Mouse (Mus musculus) CH12.LX (cell line): ENCODE measurements at regions not wholly inside any gene's neighbourhood (a gene's known extent, or its start where the extent isn't known, plus 50 kb on each side); places are given as distances from the start of the nearest gene placed in this dataset.

Source experiments
- DNase-seq: peaks from one replicate; pipeline ENCODE4 v3.0.0-alpha.2; 2013; ENCODE audit errors: extremely low read depth
- H3K27ac ChIP-seq: 2 replicates; pipeline ENCODE4 v1.5.1; 2012; ENCODE audit warnings: low read depth, mild to moderate bottlenecking, control low read depth, moderate library complexity; ENCODE audit not compliant: insufficient read depth
- H3K27me3 ChIP-seq: replicated peaks from 2 replicates; pipeline ENCODE3; 2012; ENCODE audit warnings: inconsistent platforms
- H3K36me3 ChIP-seq, 2 experiments: replicated peaks in 1 of 2; 2 replicates each; pipeline versions ENCODE3 to v1.6.1; 2012; ENCODE audit warnings: inconsistent platforms in 1 of 2, low read length in 1 of 2, mild to moderate bottlenecking in 1 of 2, mixed read lengths in 1 of 2, moderate library complexity in 1 of 2; ENCODE audit not compliant: control insufficient read depth in 1 of 2, insufficient read depth in 1 of 2
- H3K4me1 ChIP-seq, 2 experiments: 2 replicates each; pipeline ENCODE4 v1.6.1; 2012; ENCODE audit warnings: inconsistent platforms in 1 of 2, moderate library complexity in 1 of 2; ENCODE audit not compliant: insufficient read depth in 2 of 2, control insufficient read depth in 1 of 2
- H3K4me2 ChIP-seq: 2 replicates; pipeline ENCODE4 v1.6.1; 2012; ENCODE audit warnings: low read depth, mild to moderate bottlenecking, control low read depth; ENCODE audit not compliant: poor library complexity, insufficient read depth, severe bottlenecking
- H3K4me3 ChIP-seq, 3 experiments: fragments of 150-350 bp in 1 of 3; sonication (generic) in 1 of 3; replicated peaks in 1 of 3; 2 replicates each; pipeline versions ENCODE3 to v1.5.1; 2011 to 2012; ENCODE audit warnings: low read depth in 2 of 3, low read length in 2 of 3, mild to moderate bottlenecking in 2 of 3, moderate library complexity in 2 of 3, control low read depth in 1 of 3, improper control_type of control experiment in 1 of 3, inconsistent platforms in 1 of 3, mixed read lengths in 1 of 3; ENCODE audit not compliant: poor library complexity in 1 of 3
- H3K79me2 ChIP-seq: replicated peaks from 2 replicates; pipeline ENCODE4 v1.6.1; 2012; ENCODE audit warnings: mild to moderate bottlenecking, moderate library complexity; ENCODE audit not compliant: control insufficient read depth, poor library complexity, insufficient read depth, severe bottlenecking; ENCODE audit errors: extremely low read depth
- H3K9ac ChIP-seq: 2 replicates; pipeline ENCODE4 v1.6.1; 2012; ENCODE audit warnings: low read depth, mild to moderate bottlenecking, control low read depth, moderate library complexity; ENCODE audit not compliant: insufficient read depth
- H3K9me3 ChIP-seq: replicated peaks from 2 replicates; pipeline ENCODE3; 2012; ENCODE audit warnings: low read length, inconsistent platforms, mixed read lengths
- EP300 ChIP-seq: IDR thresholded peaks from 2 replicates; pipeline ENCODE4 v1.6.1; 2011; ENCODE audit warnings: low read length, improper control_type of control experiment
- ETS1 ChIP-seq: conservative IDR thresholded peaks from 2 replicates; pipeline ENCODE4 v1.6.1; 2012; ENCODE audit warnings: low read depth, mild to moderate bottlenecking, inconsistent platforms, low read length, improper control_type of control experiment, moderate library complexity
- HCFC1 ChIP-seq: IDR thresholded peaks from 2 replicates; pipeline ENCODE4 v1.6.1; 2012; ENCODE audit warnings: low read depth, mild to moderate bottlenecking, inconsistent platforms, low read length, improper control_type of control experiment
- IRF4 ChIP-seq: IDR thresholded peaks from 2 replicates; pipeline ENCODE4 v1.6.1; 2014; ENCODE audit warnings: low read depth, mild to moderate bottlenecking, inconsistent platforms, low read length, improper control_type of control experiment
- JUN ChIP-seq: IDR thresholded peaks from 2 replicates; pipeline ENCODE4 v1.6.1; 2011; ENCODE audit warnings: low read depth, mild to moderate bottlenecking, low read length, improper control_type of control experiment, moderate library complexity; ENCODE audit not compliant: insufficient read depth
- JUND ChIP-seq: conservative IDR thresholded peaks from 2 replicates; pipeline ENCODE4 v1.6.1; 2011; ENCODE audit warnings: low read depth, low read length, improper control_type of control experiment
- MEF2A ChIP-seq: IDR thresholded peaks from 2 replicates; pipeline ENCODE4 v1.6.1; 2014; ENCODE audit warnings: low read depth, mild to moderate bottlenecking, inconsistent platforms, low read length, improper control_type of control experiment, borderline replicate concordance
- MXI1 ChIP-seq: IDR thresholded peaks from 2 replicates; pipeline ENCODE4 v1.6.1; 2011; ENCODE audit warnings: mild to moderate bottlenecking, low read depth, low read length, improper control_type of control experiment
- NELFE ChIP-seq: IDR thresholded peaks from 2 replicates; pipeline ENCODE4 v1.6.1; 2011; ENCODE audit warnings: low read depth, low read length, improper control_type of control experiment
- PAX5 ChIP-seq: IDR thresholded peaks from 2 replicates; pipeline ENCODE4 v1.6.1; 2012; ENCODE audit warnings: low read length, inconsistent platforms, mixed read lengths
- POLR2A ChIP-seq: IDR thresholded peaks from 2 replicates; pipeline ENCODE4 v1.6.1; 2011; ENCODE audit warnings: low read depth, mild to moderate bottlenecking, improper control_type of control experiment, low read length
- RCOR1 ChIP-seq: conservative IDR thresholded peaks from 2 replicates; pipeline ENCODE4 v1.6.1; 2012; ENCODE audit warnings: low read depth, mild to moderate bottlenecking, inconsistent platforms, low read length, improper control_type of control experiment
- TBP ChIP-seq: conservative IDR thresholded peaks from 2 replicates; pipeline ENCODE4 v1.6.1; 2011; ENCODE audit warnings: low read depth, low read length, improper control_type of control experiment
- TCF12 ChIP-seq: IDR thresholded peaks from 2 replicates; pipeline ENCODE4 v1.6.1; 2014; ENCODE audit warnings: low read depth, mild to moderate bottlenecking, inconsistent platforms, low read length, improper control_type of control experiment
- UBTF ChIP-seq: IDR thresholded peaks from 2 replicates; pipeline ENCODE4 v1.6.1; 2012; ENCODE audit warnings: low read depth, mild to moderate bottlenecking, inconsistent platforms, low read length, improper control_type of control experiment, moderate library complexity
- USF1 ChIP-seq: IDR thresholded peaks from 2 replicates; pipeline ENCODE4 v1.6.1; 2014; ENCODE audit warnings: low read depth, mild to moderate bottlenecking, inconsistent platforms, low read length, improper control_type of control experiment
- ZC3H11A ChIP-seq: IDR thresholded peaks from 2 replicates; pipeline ENCODE4 v1.6.1; 2012; ENCODE audit warnings: low read depth, mild to moderate bottlenecking, inconsistent platforms, low read length, improper control_type of control experiment
- ZKSCAN1 ChIP-seq: IDR thresholded peaks from 2 replicates; pipeline ENCODE4 v1.6.1; 2012; ENCODE audit warnings: low read depth, inconsistent platforms, low read length, improper control_type of control experiment, borderline replicate concordance
- dilution Hi-C: fragments of 300-500 bp; cut with MboI; formaldehyde crosslinking; loops from 2 replicates; pipeline ENCODE4 v1.14.3; 2020; ENCODE audit warnings: low sequenced_read_pairs; ENCODE audit not compliant: extremely low pct_unique_long_range_greater_than_20kb, extremely low pct_ligation_motif_present
- in situ Hi-C: fragments of 300-500 bp; cut with MboI; formaldehyde crosslinking; loops from 3 replicates; pipeline ENCODE4 v1.14.3; 2019; ENCODE audit warnings: low sequenced_read_pairs, low pct_ligation_motif_present, low pct_unique_long_range_greater_than_20kb, mixed read lengths

GRCm38 (mm10) chr2:149651829-149652228 lies 177.2 kb upstream of the Syndig1 start:
- Histone ChIP-seq H3K4me1 (no peaks in the 10 kb centered on the region), H3K9ac (no peak overlapping the region), H3K4me3 (no peak overlapping the region), H3K27me3 (no peaks in the 10 kb centered on the region), H3K36me3 (no peaks in the 10 kb centered on the region), H3K27ac (no peak overlapping the region), H3K4me2 (no peak overlapping the region), H3K9me3 (no peaks in the 10 kb centered on the region), H3K79me2 (no peaks in the 10 kb centered on the region)
- in situ Hi-C loops = no loop called here
- no peak for DNase-seq
- TF ChIP-seq EP300 (no peak), ETS1 (no peak), JUN (no peak), TBP (no peak), MXI1 (no peak), IRF4 (no peak), ZC3H11A (no peak), USF1 (no peak), UBTF (no peak), ZKSCAN1 (no peak), PAX5 (no peak), RCOR1 (no peak)
- dilution Hi-C loops = no loop called here

DNA sequence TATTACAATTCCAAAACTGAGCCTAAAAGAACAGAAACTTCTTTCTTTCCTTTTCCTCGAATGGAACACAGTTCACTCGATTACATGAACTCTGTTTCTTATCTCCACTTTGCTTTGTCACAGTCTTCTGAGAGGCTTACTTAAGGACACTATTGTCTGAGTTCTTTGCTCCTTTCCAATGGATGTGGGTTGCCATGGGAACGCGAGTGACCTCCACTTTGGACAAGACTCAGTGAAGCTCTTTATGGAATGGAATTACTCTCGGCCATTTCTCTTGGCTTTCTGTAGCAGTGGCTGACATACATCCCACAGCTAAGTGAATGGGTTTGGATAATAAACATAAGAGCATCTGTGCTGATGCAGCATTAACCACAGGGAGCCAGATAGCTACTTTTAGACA lies 167.9 kb upstream of the Syndig1 start:
- no peak overlapping the region for H3K4me3 ChIP-seq
- no peaks in the 10 kb centered on the region for H3K79me2 ChIP-seq
- dilution Hi-C loops = no loop called here
- no peak for DNase-seq
- H3K4me1 ChIP-seq = no peaks in the 10 kb centered on the region
- in situ Hi-C loops = no loop called here
- H3K27me3 ChIP-seq = no peaks in the 10 kb centered on the region
- H3K27ac ChIP-seq = no peak overlapping the region
- no peaks in the 10 kb centered on the region for H3K36me3 ChIP-seq
- no peak overlapping the region for H3K4me2 ChIP-seq
- no peaks in the 10 kb centered on the region for H3K9me3 ChIP-seq
- TF ChIP-seq PAX5 (no peak), UBTF (no peak), MEF2A (no peak), NELFE (no peak), JUND (no peak), TCF12 (no peak), HCFC1 (no peak), POLR2A (no peak), ZC3H11A (no peak)
- H3K9ac ChIP-seq = no peak overlapping the region
